Mouse (Mus musculus) myocyte (in vitro differentiated cells): ENCODE results near the gene Tcp10c.
"Not testable (repeated sequence)": the region's sequence is repeated elsewhere in the genome, so short reads cannot be mapped to it uniquely, and the experiment has no call there.

Experiments used
- CEBPB ChIP-seq: IDR thresholded peaks from 2 replicates; pipeline ENCODE4 v1.6.1; 2011; ENCODE audit warnings: mild to moderate bottlenecking, moderate library complexity; ENCODE audit not compliant: poor library complexity, insufficient read depth, severe bottlenecking
- E2F4 ChIP-seq: IDR thresholded peaks from one replicate; pipeline ENCODE4 v1.6.1; 2011; ENCODE audit warnings: mild to moderate bottlenecking, control low read depth, moderate library complexity; ENCODE audit not compliant: insufficient read depth
- MAX ChIP-seq: IDR thresholded peaks from one replicate; pipeline ENCODE4 v1.6.1; 2011; ENCODE audit warnings: low read depth, mild to moderate bottlenecking, control low read depth
- MYOD1 ChIP-seq, 3 experiments: IDR thresholded peaks; one replicate each; pipeline ENCODE4 v1.6.1; 2011; ENCODE audit warnings: control low read depth in 2 of 3, low read depth in 2 of 3, mild to moderate bottlenecking in 2 of 3, moderate library complexity in 1 of 3; ENCODE audit not compliant: insufficient read length in 2 of 3, control insufficient read depth in 1 of 3
- MYOG ChIP-seq, 3 experiments: IDR thresholded peaks; one replicate each; pipeline ENCODE4 v1.6.1; 2011; ENCODE audit warnings: control low read depth in 2 of 3, low read depth in 2 of 3, mild to moderate bottlenecking in 2 of 3; ENCODE audit not compliant: insufficient read length in 2 of 3, control insufficient read depth in 1 of 3, insufficient read depth in 1 of 3
- POLR2A ChIP-seq: IDR thresholded peaks from one replicate; pipeline ENCODE4 v1.6.1; 2011; ENCODE audit warnings: low read depth, mild to moderate bottlenecking, control low read depth, moderate library complexity; ENCODE audit not compliant: insufficient read length
- POLR2AphosphoS2 ChIP-seq: IDR thresholded peaks from one replicate; pipeline ENCODE4 v1.6.1; 2011; ENCODE audit warnings: low read depth, control low read depth; ENCODE audit not compliant: insufficient read length
- REST ChIP-seq: IDR thresholded peaks from one replicate; pipeline ENCODE4 v1.6.1; 2011; ENCODE audit warnings: mild to moderate bottlenecking, control low read depth, moderate library complexity; ENCODE audit not compliant: insufficient read depth, insufficient read length
- SRF ChIP-seq: IDR thresholded peaks from one replicate; pipeline ENCODE4 v1.6.1; 2011; ENCODE audit warnings: low read depth; ENCODE audit not compliant: control insufficient read depth, insufficient read length
- TCF12 ChIP-seq: IDR thresholded peaks from one replicate; pipeline ENCODE4 v1.6.1; 2011; ENCODE audit warnings: mild to moderate bottlenecking, control low read depth; ENCODE audit not compliant: poor library complexity, insufficient read depth, severe bottlenecking
- USF1 ChIP-seq: IDR thresholded peaks from one replicate; pipeline ENCODE4 v1.6.1; 2011; ENCODE audit warnings: low read depth, mild to moderate bottlenecking, control low read depth, moderate library complexity

- TF ChIP-seq POLR2A; MAX; MYOD1 (IDR thresholded peaks at IDR 0.05; ENCODE audit: control insufficient read depth in 1 of 3, insufficient read length in 2 of 3, low read depth in 2 of 3); TCF12; USF1; CEBPB; POLR2AphosphoS2; E2F4; SRF; MYOG (IDR thresholded peaks at IDR 0.05; ENCODE audit: control insufficient read depth in 1 of 3, insufficient read depth in 1 of 3, insufficient read length in 2 of 3, low read depth in 2 of 3); REST: not testable (repeated sequence)
These were observed 53.9 kb downstream of the Tcp10c start for GRCm38 (mm10) chr17:13408257-13408633.
